Mouse (Mus musculus) lung, adult 2 months (tissue): ENCODE results near the gene H2afj.

Source experiments
- CTCF ChIP-seq: fragments of 200-500 bp; IDR thresholded peaks from 2 replicates; pipeline ENCODE4 v1.5.1; 2011; ENCODE audit warnings: mild to moderate bottlenecking, low read length, control low read depth; ENCODE audit not compliant: insufficient read depth
- POLR2A ChIP-seq: fragments of 200-500 bp; IDR thresholded peaks from 2 replicates; pipeline ENCODE4 v1.6.1; 2011; ENCODE audit warnings: low read depth, mild to moderate bottlenecking, control low read depth, low read length, borderline replicate concordance; ENCODE audit errors: extremely low read depth

- TF ChIP-seq POLR2A: no peak
- no peak for TF ChIP-seq CTCF
Measured at GRCm38 (mm10) chr6:136831712-136832111, 23.7 kb downstream of the H2afj start.
